Mouse (Mus musculus) spleen, adult 2 months (tissue): ENCODE results near the gene Fam20c.

Experiments
- CTCF ChIP-seq: fragments of 200-500 bp; IDR thresholded peaks from 2 replicates; pipeline ENCODE4 v1.5.1; 2011; ENCODE audit warnings: mild to moderate bottlenecking, inconsistent platforms; ENCODE audit not compliant: insufficient read depth, insufficient read length, insufficient replicate concordance; ENCODE audit errors: extremely low read depth
- POLR2A ChIP-seq: fragments of 200-500 bp; IDR thresholded peaks from 2 replicates; pipeline ENCODE4 v1.6.1; 2011; ENCODE audit warnings: low read depth, low read length, inconsistent platforms

- TF ChIP-seq CTCF = no peak
- no peak for TF ChIP-seq POLR2A
Observed at GRCm38 (mm10) chr5:138776346-138776745, 22.0 kb downstream of the Fam20c start.
